Mouse (Mus musculus): ENCODE data around the gene Hif3a. TPM values are rescaled to one million over a fixed set of nuclear protein-coding genes. Genes with fewer than 3 reads are reported as not detected.

Hif3a gene
- polyA plus RNA-seq (2017; shearing (Covaris generic)), result 1.4 TPM

DNA sequence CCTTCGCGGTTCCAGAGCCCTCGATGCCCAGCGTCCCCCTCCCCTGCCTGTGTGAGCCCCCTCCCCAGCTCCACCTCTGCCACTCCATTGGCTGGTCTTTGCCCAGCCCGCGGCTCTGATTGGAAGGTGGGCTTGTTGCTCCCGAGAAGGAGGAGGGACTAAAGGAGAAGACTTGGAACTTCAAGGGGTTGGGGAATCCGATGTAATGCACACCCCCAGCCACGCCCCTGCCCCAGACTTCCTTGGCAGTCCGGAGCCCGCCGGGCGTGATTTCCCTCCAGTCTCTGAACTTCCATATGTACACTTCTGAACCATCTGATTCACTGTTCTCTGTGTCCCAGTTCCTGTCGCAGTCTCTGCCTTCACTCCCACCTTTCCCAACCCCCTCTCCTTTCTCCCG lies at the start of gene Hif3a:
TSS of gene Hif3a (minus strand) at position 39 of the 400 bp plus-strand sequence.

DNA sequence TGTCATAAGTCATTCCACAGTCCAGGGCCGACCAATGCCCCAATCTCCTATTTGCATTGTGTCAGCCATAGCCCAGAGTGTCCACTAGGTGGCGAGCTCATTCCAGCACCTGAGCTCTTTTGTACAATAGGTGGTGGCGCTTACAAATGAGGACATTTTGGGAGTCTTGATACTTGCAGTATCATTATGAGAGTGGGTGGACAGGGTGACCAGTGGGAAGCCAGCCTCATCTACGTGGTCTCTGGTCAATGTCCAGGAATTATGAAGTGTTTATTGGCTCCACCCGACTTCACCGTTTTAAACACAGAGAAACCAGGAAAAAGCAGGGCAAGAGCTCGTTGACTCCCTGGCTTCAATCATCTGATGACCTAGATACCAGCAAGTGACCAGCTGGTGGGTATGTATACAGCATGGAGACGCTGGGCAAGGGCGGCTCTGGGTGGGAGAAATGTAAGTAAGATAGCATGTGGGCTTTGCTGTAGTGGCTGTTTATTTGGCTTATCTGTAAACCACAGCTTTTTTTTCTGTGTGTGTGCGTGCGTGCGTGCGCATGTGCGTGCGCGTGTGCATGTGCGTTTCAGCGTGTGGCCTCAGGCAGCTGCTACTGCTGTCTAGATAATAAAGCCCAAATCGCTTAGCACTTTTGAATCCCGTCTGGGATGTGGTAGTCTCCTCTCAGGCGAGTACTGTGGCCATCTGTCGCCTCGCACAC lies 11.8 kb upstream of the Hif3a start, which contains the start of gene Psg16:
TSS of gene Psg16 (plus strand) at position 137 of the 712 bp plus-strand sequence.

DNA sequence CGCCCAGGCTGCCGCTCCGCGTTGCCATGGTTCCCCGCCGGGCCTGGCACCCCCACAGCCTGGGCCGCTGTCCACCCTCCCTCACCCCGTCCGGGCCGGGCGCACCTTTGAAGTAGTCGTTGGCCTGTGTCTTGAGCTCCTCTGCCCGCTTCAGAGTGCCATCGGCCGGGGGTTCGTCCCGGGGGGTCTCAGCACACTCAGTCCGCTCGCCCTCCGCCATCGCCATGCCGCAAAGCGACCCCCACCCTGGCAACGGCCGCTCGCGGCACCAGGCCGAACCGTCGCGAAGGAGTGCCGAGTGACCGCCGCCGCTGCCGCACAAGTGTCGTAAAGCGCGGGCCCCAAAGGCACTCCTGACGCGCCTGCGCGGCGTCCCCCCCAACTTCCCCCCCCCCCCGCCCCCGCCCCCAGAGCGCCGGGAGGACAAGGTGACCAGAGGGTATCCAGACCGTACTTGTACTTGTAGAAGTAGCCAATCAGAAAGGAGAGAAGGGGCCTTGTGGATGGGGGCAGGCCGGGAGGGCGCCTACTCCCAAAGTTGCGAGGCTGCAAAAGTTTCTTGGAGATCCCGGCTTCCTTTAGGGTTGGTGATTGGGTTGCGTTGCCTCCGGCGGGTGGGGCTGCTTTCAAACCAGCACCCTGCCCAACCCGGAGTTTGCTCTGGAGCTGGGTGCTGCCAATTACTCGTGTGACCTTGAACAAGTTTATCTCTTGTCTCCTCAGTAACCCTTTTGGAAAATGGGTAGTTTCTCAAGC lies 34.5 kb downstream of the Hif3a start, which contains the start of gene Ppp5c:
TSS of gene Ppp5c (minus strand) at position 337 of the 756 bp plus-strand sequence.

DNA sequence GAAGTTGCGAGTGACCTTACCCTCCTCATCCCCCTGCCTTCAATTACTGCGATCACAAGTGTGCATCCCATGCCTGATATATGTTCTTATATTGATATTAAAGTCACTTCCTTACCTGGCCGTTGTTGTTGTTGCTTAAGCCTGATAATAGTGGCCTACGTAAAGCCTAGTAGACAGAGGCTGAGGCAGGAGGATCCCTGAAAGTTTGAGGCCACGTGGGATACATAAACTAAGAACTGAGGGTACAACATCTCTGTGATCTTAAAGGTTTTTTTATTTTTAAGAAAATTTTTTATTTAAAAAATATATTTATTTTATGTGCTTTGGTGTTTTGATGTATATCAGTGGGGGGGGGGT lies 69.8 kb downstream of the Hif3a start, which contains the start of gene Ccdc8:
TSS of gene Ccdc8 (plus strand) at position 258 of the 357 bp plus-strand sequence.

DNA sequence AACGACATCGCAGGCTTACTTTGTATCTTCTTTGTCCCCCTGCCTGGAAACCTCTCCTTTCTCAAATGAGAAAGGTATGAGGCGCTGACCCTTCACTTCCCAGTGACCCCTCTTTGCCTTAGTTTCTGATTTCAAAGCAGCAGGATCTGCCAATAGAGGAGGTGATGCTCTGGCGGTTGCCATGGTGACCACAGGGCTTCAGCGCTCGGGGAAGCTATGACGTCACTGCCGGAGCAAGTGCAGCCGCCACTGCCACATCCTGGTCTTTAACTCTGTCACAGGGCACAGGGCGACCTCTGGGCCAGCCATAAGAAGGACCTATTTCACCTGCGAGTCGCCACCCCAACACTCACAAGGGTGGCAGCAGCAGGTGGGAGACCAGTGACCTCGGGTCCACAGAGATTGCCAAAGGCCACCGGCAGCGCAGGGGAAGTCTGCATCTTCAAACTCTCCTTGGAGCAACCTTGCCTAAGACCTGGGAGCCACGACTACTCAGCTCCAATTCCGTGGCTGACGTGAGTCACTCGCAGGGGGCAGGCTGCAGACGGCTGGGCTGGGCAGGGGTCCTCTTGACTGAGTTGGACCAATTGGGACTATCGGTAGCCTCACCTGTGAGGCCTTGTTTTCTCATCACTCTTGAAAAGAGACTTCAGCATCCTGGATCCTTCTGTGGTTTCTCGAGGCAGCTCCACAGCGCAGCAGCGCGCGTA lies 79.2 kb downstream of the Hif3a start, which contains the start of gene Gm42372:
TSS of gene Gm42372 (plus strand) at position 228 of the 710 bp plus-strand sequence.

Other genes with a start within 250 kb of the Hif3a start
- gene Strn4, start 246.5 kb downstream of the Hif3a start, polyA plus RNA-seq (2017; shearing (Covaris generic)), result 20.8 TPM
- gene Fkrp, start 245.7 kb downstream of the Hif3a start, polyA plus RNA-seq (2017; shearing (Covaris generic)), result 5.1 TPM
- 239 TPM for gene Prkd2, start 219.5 kb downstream of the Hif3a start, polyA plus RNA-seq (2017; shearing (Covaris generic))
- not detected for gene Dact3, start 187.1 kb downstream of the Hif3a start, polyA plus RNA-seq (2017; shearing (Covaris generic))
- gene Gng8, start 170.6 kb downstream of the Hif3a start, polyA plus RNA-seq (2017; shearing (Covaris generic)), result not detected
- gene Ptgir, start 155.9 kb downstream of the Hif3a start, polyA plus RNA-seq (2017; shearing (Covaris generic)), result 7.0 TPM
- 91.2 TPM for gene Calm3, start 138.3 kb downstream of the Hif3a start, polyA plus RNA-seq (2017; shearing (Covaris generic))
- not detected for gene Pnmal2, start 117.7 kb downstream of the Hif3a start, polyA plus RNA-seq (2017; shearing (Covaris generic))
- 0.06 TPM for gene Pnmal1, start 102.7 kb downstream of the Hif3a start, polyA plus RNA-seq (2017; shearing (Covaris generic))
- gene Gm42372, start 79.3 kb downstream of the Hif3a start, polyA plus RNA-seq (2017; shearing (Covaris generic)), result 4.5 TPM
- gene Ccdc8, start 69.7 kb downstream of the Hif3a start, polyA plus RNA-seq (2017; shearing (Covaris generic)), result not detected
- gene Ppp5c, start 34.5 kb downstream of the Hif3a start, polyA plus RNA-seq (2017; shearing (Covaris generic)), result 118 TPM
- gene Psg16, start 11.6 kb upstream of the Hif3a start, polyA plus RNA-seq (2017; shearing (Covaris generic)), result 1.1 TPM
- not detected for gene Ceacam3, start 87.9 kb upstream of the Hif3a start, polyA plus RNA-seq (2017; shearing (Covaris generic))
- gene Psg29, start 141.1 kb upstream of the Hif3a start, polyA plus RNA-seq (2017; shearing (Covaris generic)), result not detected